Mouse (Mus musculus) testis, adult 2 months (tissue): Measurements from ENCODE around the gene Tmem150c. TPM values are rescaled to one million over a fixed set of nuclear protein-coding genes. Genes with fewer than 3 reads are reported as not detected.
A peak's percentile ranks its signal among the peaks of the same experiment; 100 is the strongest.

Experiments
- H3K27ac ChIP-seq: fragments of 200-500 bp; 2 replicates; pipeline ENCODE4 v1.5.1; 2012; ENCODE audit warnings: low read depth, low read length; ENCODE audit not compliant: control insufficient read depth, insufficient read depth
- H3K27me3 ChIP-seq: fragments of 200-500 bp; 2 replicates; pipeline ENCODE4 v1.6.1; 2012; ENCODE audit warnings: mild to moderate bottlenecking, low read length, moderate library complexity; ENCODE audit not compliant: control insufficient read depth, insufficient read depth
- H3K36me3 ChIP-seq: fragments of 200-500 bp; 2 replicates; pipeline ENCODE4 v1.6.1; 2012; ENCODE audit warnings: mild to moderate bottlenecking, low read length; ENCODE audit not compliant: control insufficient read depth, insufficient read depth
- H3K4me1 ChIP-seq: fragments of 200-500 bp; 2 replicates; pipeline ENCODE4 v1.6.1; 2012; ENCODE audit warnings: low read length; ENCODE audit not compliant: control insufficient read depth, insufficient read depth
- H3K4me3 ChIP-seq: fragments of 200-500 bp; 2 replicates; pipeline ENCODE4 v1.5.1; 2012; ENCODE audit warnings: low read depth, mild to moderate bottlenecking, low read length, moderate library complexity, mixed read lengths; ENCODE audit not compliant: control insufficient read depth
- CTCF ChIP-seq: fragments of 200-500 bp; IDR thresholded peaks from 2 replicates; pipeline ENCODE4 v1.5.1; 2012; ENCODE audit warnings: low read depth, mild to moderate bottlenecking, inconsistent platforms, low read length, moderate library complexity; ENCODE audit not compliant: control insufficient read depth, insufficient read depth, insufficient replicate concordance
- POLR2A ChIP-seq: fragments of 200-500 bp; IDR thresholded peaks from 2 replicates; pipeline ENCODE4 v1.6.1; 2012; ENCODE audit warnings: low read depth, mild to moderate bottlenecking, inconsistent platforms, low read length, moderate library complexity; ENCODE audit not compliant: control insufficient read depth
- polyA plus RNA-seq: library from polyadenylated mRNA; depleted of rRNA; stranded (reverse); fragments of >200 nt; gene quantifications from 2 replicates; pipeline ENCODE4 v1.2.3, GENCODE M21; 2012

Gene Tmem150c
- polyA plus RNA-seq, 1 experiment: 4.6 TPM

- Histone ChIP-seq H3K27me3 (no peaks in the 10 kb centered on the region), H3K4me1 (peaks cover 4% of the 10 kb centered on the region), H3K27ac (peak overlapping the region; percentile 78), H3K4me3 (peak overlapping the region; percentile 90), H3K36me3 (peaks cover 3% of the 10 kb centered on the region)
- TF ChIP-seq CTCF (no peak), POLR2A (no peak; the same call in 1 of the 2 replicates)
These were observed 119.3 kb downstream of the Tmem150c start for GRCm38 (mm10) chr5:100040281-100040784.

GRCm38 (mm10) chr5:100039602-100040142 is 119.9 kb downstream of the Tmem150c start, which contains the start of the genes Hnrnpdl and Enoph1:
TSS of gene Hnrnpdl (minus strand) at chr5:100039664.
TSS of gene Enoph1 (plus strand) at chr5:100039985.
- H3K27me3 ChIP-seq: no peaks in the 10 kb centered on the region
- TF ChIP-seq POLR2A: peak; percentile 61; the same call in 1 of the 2 replicates
- no peak for TF ChIP-seq CTCF
- H3K4me3 ChIP-seq: peak within 1 kb of the TSS; percentile 96
- H3K27ac ChIP-seq: peak within 1 kb of the TSS; percentile 98
- peaks cover 3% of the 10 kb centered on the region for H3K36me3 ChIP-seq
- peaks cover 4% of the 10 kb centered on the region for H3K4me1 ChIP-seq

GRCm38 (mm10) chr5:100038714-100039601 is 120.7 kb downstream of the Tmem150c start:
- TF ChIP-seq POLR2A: peak; percentile 82
- TF ChIP-seq CTCF: peak; percentile 89
- peaks cover 4% of the 10 kb centered on the region for H3K4me1 ChIP-seq
- peak overlapping the region; percentile 96 for H3K4me3 ChIP-seq
- peak overlapping the region; percentile 98 for H3K27ac ChIP-seq
- no peaks in the 10 kb centered on the region for H3K27me3 ChIP-seq
- H3K36me3 ChIP-seq: peaks cover 3% of the 10 kb centered on the region

- TF ChIP-seq CTCF (no peak), POLR2A (no peak)
- peaks cover 4% of the 10 kb centered on the region for H3K4me1 ChIP-seq
- H3K36me3 ChIP-seq: peaks cover 3% of the 10 kb centered on the region
- peak overlapping the region; percentile 98 for H3K27ac ChIP-seq
- H3K4me3 ChIP-seq: peak overlapping the region; percentile 96
- no peaks in the 10 kb centered on the region for H3K27me3 ChIP-seq
These were observed 121.5 kb downstream of the Tmem150c start for GRCm38 (mm10) chr5:100037965-100038713.

GRCm38 (mm10) chr5:100036681-100037080 is 122.9 kb downstream of the Tmem150c start:
- H3K4me1 ChIP-seq: peaks cover 4% of the 10 kb centered on the region
- peaks cover 3% of the 10 kb centered on the region for H3K36me3 ChIP-seq
- no peak for TF ChIP-seq POLR2A
- TF ChIP-seq CTCF: no peak
- no peaks in the 10 kb centered on the region for H3K27me3 ChIP-seq
- H3K4me3 ChIP-seq: no peak overlapping the region
- no peak overlapping the region for H3K27ac ChIP-seq

GRCm38 (mm10) chr5:100035950-100036349 is 123.7 kb downstream of the Tmem150c start:
- Histone ChIP-seq H3K4me1 (peaks cover 4% of the 10 kb centered on the region), H3K36me3 (peaks cover 3% of the 10 kb centered on the region), H3K27ac (no peak overlapping the region), H3K4me3 (no peak overlapping the region), H3K27me3 (no peaks in the 10 kb centered on the region)
- no peak for TF ChIP-seq POLR2A
- TF ChIP-seq CTCF: no peak; the same call in 1 of the 2 replicates
